ENCODE assay signal across 9 mouse cellular contexts in genomic region chr6:90695754-90696153, GRCm38 (mm10).
DNase-seq lines count a peak whose midpoint lies in the region.
"Had no signal": no experiment of that assay in that cellular context is flagged by ENCODE, and none has a peak within 500 bp of the region (broad histone marks: within the 10 kb centered on the region; RNA-seq: fewer than 3 reads in every experiment).

No protein-coding gene starts in this region.

- peak; percentile 40 to 48 for DNase-seq in frontal cortex, postnatal 36 days (ENCODE audit: low spot score in 2 of 2)
- DNase-seq in frontal cortex, postnatal 10 days (ENCODE audit: low spot score in 2 of 2) = no peak
- DNase-seq in layer of hippocampus, adult 9-11 months = peak; percentile 48
- no peak for DNase-seq in layer of hippocampus, adult 11-12 months (ENCODE audit: low spot score)
- DNase-seq in 3T3-L1 (ENCODE audit: low read depth, low spot score) = peak; percentile 44
- peak; percentile 58 for DNase-seq in Muller cell, postnatal 12 days (ENCODE audit: inconsistent ontology term)
- no peak for DNase-seq in kidney, postnatal 36 days
- no peak for DNase-seq in spleen, postnatal 10 days (ENCODE audit: low spot score in 2 of 2)
- DNase-seq: kidney, adult 2 months had no signal

Comparison
In these comparisons a context has a peak if more than half of its experiments do, and no peak if none do; other contexts are left out.
1. DNase-seq: peak in frontal cortex, postnatal 36 days (2 of 2), layer of hippocampus, adult 9-11 months (single experiment), 3T3-L1 (single experiment) and Muller cell, postnatal 12 days (single experiment); none in frontal cortex, postnatal 10 days (0 of 2), layer of hippocampus, adult 11-12 months (single experiment), kidney, postnatal 36 days (0 of 2) and spleen, postnatal 10 days (0 of 2).